Mouse (Mus musculus) kidney, adult 8-10 months (tissue): ENCODE data around the gene Gm2115.
A peak's percentile ranks its signal among the peaks of the same experiment; 100 is the strongest.

Source experiments
- DNase-seq, 2 experiments: peaks; one replicate each; pipeline ENCODE4 v3.0.0; 2022

Gene Gm2115

DNA sequence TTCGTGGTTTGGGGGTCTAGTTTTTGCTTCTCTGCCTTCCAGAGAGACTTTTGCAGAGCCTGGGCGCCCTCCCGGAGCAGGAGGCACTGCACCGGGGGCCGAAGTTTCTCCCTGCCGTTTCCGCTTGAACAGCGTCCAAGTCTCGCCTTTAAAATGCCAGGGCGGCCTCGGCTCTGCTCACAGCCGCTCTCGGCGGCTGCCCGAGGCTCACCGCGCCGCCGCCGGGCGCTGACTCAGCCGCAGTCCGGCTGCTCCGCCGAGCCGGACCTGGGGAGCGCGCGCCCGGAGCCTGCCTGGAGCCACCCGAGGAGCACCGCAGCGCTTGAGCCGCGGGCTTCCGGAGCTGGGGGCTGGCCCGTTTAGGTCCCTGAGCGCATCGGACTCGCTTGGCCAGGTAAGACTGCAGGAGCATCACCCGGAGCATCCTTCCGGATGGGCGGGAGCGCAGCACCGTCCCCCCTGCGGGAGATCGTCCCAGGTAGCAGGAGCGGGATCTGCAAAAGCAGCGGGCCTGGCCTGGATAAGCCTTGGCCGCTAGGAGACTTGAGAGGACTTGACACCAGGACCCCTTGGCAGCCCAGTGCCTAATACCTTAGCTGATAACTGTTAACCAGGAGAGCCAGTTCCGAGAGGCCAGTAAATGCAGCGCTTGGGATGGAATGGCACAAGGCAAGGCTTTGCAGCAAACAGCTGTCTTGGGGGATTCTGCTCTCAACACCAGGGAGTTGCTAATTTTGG lies at the start of gene Gm2115:
TSS of gene Gm2115 (plus strand) at position 159 of the 738 bp plus-strand sequence.
- DNase-seq = peak; percentile 36 to 61

GRCm38 (mm10) chr7:84483447-84484407 lies 45.0 kb upstream of the Gm2115 start:
- no peak for DNase-seq

- no peak for DNase-seq
Observed at GRCm38 (mm10) chr7:84486485-84486884, 42.3 kb upstream of the Gm2115 start.

DNA sequence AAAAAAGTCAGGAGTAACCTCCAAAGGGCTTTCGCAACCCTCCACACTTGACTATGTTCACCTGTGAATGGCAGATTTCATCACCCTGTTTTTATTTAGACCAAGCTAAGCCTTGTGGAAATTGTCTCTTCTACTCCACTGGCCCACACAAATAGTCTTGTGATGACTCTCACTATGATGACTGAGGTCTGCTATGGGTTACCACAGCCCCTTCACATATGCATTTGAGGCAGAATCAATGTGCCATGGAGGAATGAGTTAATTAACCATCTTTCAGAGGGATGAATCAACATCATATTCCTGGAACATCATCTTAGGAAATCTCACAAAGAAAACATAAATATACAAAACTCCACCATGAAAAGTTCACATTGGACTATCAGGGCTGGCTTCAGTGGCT lies 25.6 kb upstream of the Gm2115 start:
- no peak for DNase-seq

DNA sequence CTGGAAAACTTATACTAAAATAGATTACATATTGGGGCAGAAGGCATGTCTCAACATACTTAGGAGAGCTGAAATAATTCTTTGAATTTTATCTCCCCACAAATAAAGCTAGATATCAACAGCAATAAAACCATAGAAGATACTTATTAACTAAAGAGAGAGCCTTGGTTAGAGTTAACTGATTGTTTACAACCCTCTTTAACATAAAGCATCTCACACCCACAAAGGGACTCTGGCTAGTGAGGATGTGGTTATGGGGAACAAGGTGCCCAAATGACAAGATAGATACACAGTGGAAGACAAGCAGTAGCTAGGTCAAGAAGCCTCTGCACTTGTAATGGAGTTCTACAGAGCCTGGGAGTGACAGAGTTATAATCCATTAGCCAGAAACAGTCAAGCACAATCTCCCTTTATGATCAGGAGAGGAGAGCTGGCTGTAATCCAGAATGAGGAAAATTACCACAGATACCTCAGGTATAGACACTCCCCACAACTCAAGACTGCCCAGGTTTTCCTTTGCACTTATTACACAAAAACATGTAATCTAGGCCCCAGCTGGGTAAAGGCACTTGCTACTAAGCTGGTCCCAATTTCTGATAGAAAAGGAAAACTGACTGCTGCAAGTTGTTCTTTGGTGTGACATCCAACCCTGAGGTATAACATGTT lies 10.1 kb upstream of the Gm2115 start:
- no peak for DNase-seq

DNA sequence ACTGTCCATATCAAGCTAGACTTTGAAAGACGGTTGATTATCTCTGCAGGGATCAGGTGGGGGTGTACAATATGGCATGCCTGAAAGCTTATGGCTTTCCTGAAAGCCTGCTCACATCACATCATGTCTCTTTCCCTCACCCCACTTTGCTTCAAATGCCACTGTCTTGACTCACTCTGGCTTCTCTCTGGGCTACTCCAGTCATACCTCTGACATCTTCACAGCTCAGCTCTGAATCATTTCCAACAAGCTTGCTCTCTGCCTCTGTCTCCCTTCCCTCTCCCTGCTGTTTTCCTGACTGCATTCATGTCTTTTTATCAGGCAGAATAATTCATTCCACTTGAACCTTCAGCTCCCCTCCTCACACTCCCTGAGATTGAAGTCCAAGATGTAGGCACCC lies 7.4 kb upstream of the Gm2115 start:
- DNase-seq = no peak

- DNase-seq = peak; percentile 6 to 13
Observed at GRCm38 (mm10) chr7:84522426-84522825, 6.3 kb upstream of the Gm2115 start.

GRCm38 (mm10) chr7:84526171-84526570 lies 2.6 kb upstream of the Gm2115 start:
- no peak for DNase-seq

GRCm38 (mm10) chr7:84532795-84533194 lies 4.0 kb downstream of the Gm2115 start:
- no peak for DNase-seq

DNA sequence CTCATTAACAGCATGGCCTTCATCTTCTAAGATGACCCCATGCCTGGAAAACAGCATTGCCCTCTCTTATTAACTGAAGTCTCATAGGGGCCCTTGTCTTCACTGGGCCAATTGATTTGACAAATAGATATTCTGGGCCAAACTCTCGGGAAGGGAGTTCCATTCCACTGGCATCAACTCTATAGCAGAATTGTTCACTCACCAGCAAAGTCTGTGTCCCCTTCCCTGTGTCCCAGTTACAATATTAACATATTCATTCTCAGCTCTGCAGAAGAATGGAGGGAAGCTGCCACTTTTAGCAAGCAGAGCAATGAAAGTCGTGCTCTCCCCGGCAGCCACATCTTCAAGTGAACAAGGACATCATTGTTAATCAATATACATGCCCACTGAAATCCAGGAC lies 5.9 kb downstream of the Gm2115 start:
- DNase-seq = no peak

- no peak for DNase-seq
Observed at GRCm38 (mm10) chr7:84544946-84545345, 16.2 kb downstream of the Gm2115 start.

- DNase-seq = no peak
Observed at GRCm38 (mm10) chr7:84546667-84547066, 17.9 kb downstream of the Gm2115 start.

DNA sequence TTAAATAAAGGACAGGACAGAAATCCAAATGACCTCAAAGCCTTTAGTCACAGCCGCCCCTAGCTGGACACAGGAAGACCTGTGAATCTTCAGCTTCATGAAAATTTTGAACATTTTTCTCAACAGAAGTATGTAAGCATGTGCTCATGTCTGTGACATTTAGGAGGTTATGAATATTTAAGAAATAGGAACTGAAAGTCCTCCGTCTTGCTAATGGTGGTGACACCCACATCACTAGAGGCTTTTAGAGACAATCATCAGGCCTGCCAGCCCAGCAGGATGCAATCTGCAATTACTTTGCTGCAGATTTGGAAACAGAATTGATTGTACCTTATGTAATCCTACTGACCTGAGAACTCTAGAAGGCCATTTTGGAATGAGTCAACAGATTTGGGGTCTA lies 22.7 kb downstream of the Gm2115 start:
- DNase-seq = no peak

DNA sequence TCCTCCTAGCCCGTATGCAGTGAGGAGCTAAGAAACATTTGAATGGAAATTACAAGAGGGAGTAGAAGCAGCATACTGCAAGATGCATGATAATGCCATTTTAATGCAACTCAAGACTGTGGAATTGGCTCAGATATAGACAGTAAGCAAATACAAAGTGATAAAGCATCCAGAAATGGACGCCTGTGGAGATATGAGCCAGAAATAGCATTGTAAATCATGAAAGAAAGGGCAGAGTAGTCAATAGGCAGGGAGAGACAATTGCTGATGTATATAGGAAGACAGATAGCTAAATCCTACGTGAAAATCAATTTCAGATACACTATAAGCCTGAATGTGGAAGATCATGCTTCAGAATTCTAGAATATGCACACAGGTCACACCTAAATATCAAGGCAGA lies 26.5 kb downstream of the Gm2115 start:
- no peak for DNase-seq

DNA sequence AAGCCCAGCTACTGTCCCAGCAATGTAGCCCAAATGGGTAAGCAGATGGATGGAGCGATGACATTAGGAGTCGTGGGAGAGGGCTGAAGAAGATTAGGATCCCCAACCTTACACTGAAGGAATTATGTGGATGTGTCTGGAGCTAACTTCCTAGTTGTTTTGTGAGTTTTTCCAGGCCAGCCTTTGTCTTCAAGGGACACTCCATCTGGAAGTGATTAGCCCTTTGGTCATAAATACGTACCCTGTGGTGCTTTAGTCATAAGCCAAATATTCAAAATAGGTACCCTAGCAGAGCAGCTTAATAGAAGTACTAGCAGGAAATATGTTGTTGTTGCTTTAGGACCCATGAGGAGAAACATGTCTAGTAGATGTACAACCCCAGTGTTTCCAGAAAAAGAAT lies 28.6 kb downstream of the Gm2115 start:
- DNase-seq = no peak

- no peak for DNase-seq
Observed at GRCm38 (mm10) chr7:84560500-84560899, 31.7 kb downstream of the Gm2115 start.

DNA sequence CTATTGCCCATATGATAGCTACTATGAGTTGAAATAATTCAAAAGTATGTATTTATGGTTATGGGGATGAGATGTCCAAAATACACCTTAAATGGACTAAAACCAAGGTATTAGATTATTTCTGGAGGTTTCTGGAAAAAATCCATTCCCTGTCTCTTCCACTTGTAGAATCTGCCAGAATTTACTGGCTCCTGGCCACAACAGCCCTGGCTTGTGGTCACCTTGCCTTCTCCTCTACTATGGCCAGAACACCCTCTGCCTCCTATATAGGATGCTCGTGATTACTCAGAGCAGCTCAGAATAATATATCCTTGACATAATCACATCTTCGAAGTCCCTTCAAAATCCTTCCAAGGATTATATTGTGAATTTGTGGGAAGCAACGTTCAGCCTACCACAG lies 35.5 kb downstream of the Gm2115 start:
- no peak for DNase-seq

DNA sequence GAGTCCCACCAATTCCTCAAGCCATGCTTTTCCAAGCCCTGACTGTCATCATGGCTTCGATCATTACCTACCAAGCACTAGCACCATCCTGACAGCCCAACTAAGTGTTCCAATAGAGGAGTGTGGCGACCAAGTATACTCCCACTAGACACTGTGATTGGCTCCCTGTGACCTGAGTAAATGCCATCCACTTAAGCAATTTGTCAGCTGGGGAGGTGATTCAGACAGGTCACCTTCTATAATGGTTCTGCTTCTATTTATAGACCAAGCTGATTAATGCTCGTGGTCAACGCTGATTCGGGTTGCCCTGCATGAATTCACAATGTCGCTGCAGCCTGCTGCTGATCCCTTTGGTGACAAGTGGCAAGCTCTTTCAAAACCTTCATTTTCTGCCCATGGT lies 37.4 kb downstream of the Gm2115 start:
- peak in 1 of 2 experiments; percentile 23 for DNase-seq

DNA sequence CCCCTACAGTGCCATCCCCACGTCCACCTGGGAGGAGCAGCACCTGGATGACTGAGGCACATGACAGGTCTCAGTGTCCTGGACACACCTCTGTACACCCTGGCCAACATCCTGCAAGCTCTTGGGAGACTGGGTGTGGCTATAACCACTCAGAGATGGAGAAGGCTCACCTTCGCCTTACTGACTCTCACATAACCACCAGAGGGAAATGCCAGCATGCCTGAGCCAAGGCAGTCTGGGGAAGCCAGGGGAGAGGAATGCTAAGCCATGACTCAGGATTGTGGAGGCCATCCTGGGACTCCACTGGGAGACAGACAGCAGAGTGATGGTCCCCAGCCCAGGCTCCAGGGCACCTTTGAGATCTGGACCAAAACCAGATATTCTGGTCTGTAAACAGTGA lies 48.3 kb downstream of the Gm2115 start:
- no peak for DNase-seq

DNA sequence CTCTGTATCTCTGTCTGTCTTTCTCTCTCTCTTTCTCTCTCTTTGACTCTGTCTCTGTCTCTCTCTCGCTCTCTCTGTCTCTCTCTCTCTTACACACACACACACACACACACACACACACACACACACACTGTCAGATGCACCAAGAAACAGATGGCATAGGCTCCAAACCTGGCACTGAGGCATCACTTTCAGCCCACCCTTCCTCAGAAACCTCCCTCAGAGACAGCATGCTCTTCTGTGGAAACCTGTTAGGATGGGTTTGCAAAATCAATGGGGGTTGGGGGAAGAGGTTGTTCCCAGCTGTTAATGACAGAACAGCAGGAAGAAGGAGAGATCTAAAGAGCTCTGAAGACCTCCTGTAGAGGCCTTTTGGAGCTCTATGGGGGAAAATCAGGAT lies 50.1 kb downstream of the Gm2115 start:
- DNase-seq = no peak

GRCm38 (mm10) chr7:84579769-84580168 lies 51.0 kb downstream of the Gm2115 start:
- no peak for DNase-seq

DNA sequence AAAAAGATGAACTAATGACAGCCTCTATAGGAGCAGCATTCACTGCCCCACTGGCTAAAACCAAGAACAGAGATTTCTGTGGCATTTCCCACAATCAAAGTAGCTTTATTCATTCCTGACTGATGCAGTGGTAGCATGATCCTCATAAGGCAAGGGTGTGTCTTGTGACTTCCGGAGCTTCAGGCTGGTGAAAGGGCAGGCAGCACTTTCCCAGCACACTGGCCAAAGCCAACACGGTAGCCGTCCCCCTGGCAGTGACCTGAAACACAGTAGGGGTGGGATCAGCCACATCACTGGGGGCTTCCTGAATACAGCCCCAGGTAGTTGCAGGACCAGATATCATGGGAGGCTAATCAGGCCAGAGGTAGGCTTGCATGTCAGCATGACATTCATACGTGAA lies 56.3 kb downstream of the Gm2115 start:
- DNase-seq = no peak

- peak in 1 of 2 experiments; percentile 0 for DNase-seq
Observed at GRCm38 (mm10) chr7:84586360-84587100, 57.8 kb downstream of the Gm2115 start.
